7 mouse cellular contexts compared by ENCODE assay signal in the genomic region with DNA sequence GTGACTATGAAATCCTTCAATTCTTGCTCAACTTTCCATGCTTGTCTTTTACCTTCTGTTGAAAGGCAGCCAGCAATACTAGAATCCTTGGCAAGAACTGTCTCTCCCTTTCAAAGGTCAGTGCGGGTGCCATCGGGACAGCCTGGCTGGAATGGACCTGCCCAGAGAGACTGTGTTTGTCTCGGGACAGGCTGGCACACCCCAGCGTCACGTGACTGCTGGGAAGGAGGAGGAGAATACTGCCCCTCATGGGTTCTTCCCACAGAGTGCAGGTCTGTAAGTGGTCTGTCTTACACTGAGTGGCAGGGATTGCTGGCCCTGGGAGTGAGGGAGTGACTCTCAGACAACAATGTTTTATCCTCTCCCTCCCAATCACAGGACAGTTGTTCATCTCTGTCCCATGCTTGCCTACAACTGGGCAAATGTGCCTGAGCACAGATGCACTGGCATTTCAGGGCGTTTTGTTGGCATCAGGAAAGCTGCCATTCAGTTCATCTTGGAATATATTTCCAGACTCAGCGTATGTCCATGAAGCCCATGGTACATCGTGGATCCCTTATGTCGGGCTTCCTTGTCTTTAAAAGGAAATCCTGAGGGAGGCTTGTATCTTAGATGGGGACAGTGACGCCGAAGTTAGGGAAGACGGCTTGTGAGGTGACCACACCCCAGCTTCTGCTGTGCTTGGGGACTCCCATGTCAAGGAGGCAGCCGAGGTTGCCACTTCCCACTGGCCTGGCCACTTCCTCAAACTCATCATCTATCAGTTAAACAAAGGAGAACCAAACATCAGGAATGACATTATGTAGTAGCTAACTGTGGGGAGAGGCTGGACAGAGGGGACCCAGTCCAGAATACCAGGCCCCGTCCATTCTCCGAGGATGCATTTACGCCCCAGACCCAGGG.
DNase-seq lines count a peak whose midpoint lies in the region; ATAC-seq lines count a peak whose summit lies in the region.

No protein-coding gene starts in this region.

- H3K9me3 ChIP-seq in neural tube, embryonic 13.5 days, result no peaks in the 10 kb centered on the region

- H3K9ac ChIP-seq in neural tube, embryonic 13.5 days, result no peak overlapping the region

- intact Hi-C loops in heart, postnatal 14 days (cut with DNase I), result loop anchor here (2.0 to 5.0 kb wide), 2 partner anchors 35 to 68 kb away; no protein-coding TSS in a partner anchor

- H3K4me1 ChIP-seq in neural tube, embryonic 13.5 days (replicated peaks), result peaks cover 4% of the 10 kb centered on the region

- no peak for DNase-seq in neural tube, embryonic 10.5 days (ENCODE audit: extremely low spot score, low spot score)
- DNase-seq in cerebellum, postnatal 36 days, result peak; percentile 56 to 57
- peak; percentile 62 to 79 for DNase-seq in heart, postnatal 14 days
- DNase-seq in lung, postnatal 14 days, result peak; percentile 60
- no peak for DNase-seq in retina, postnatal 1 day

- 90% methylated on average over 16 of the region's 16 CpGs for WGBS in neural tube, embryonic 13.5 days

- no peaks in the 10 kb centered on the region for H3K36me3 ChIP-seq in neural tube, embryonic 13.5 days

- 0 out of 2 replicates have a peak, but pooled peaks have one; percentile 41 for ATAC-seq in neural tube, embryonic 13.5 days (ENCODE audit: low read depth)
- no peak for ATAC-seq in megakaryocyte-erythroid progenitor cell, adult 5-6 weeks (replicated peaks; ENCODE audit: low FRiP score, low TSS enrichment, poor library complexity, severe bottlenecking)

- no peak overlapping the region for H3K4me2 ChIP-seq in neural tube, embryonic 13.5 days

- no peak overlapping the region for H3K4me3 ChIP-seq in neural tube, embryonic 13.5 days

- no peaks in the 10 kb centered on the region for H3K27me3 ChIP-seq in neural tube, embryonic 13.5 days

- H3K27ac ChIP-seq in neural tube, embryonic 13.5 days (replicated peaks), result peak overlapping the region; percentile 18; the same call in 1 of the 2 replicates

Comparison
In these comparisons a context has a peak if more than half of its experiments do, and no peak if none do; other contexts are left out.
1. DNase-seq: peak in cerebellum, postnatal 36 days (2 of 2), heart, postnatal 14 days (2 of 2) and lung, postnatal 14 days (single experiment); none in neural tube, embryonic 10.5 days (single experiment) and retina, postnatal 1 day (single experiment).